Mouse (Mus musculus): ENCODE results near the gene Cdk10. TPM values are rescaled to one million over a fixed set of nuclear protein-coding genes. Genes with fewer than 3 reads are reported as not detected.

Cdk10 gene
- polyA plus RNA-seq, 1 experiment = 31.0 TPM

GRCm38 (mm10) chr8:123239398-123239797 is 14.8 kb downstream of the Cdk10 start:
- Histone ChIP-seq H3K4me2 (ENCODE audit: low read depth) (no peak overlapping the region), H3K4me3 (no peak overlapping the region)
- TF ChIP-seq REST (IDR thresholded peaks at IDR 0.05; ENCODE audit: insufficient read depth, insufficient read length) = no peak
- TF ChIP-seq MYOD1 (IDR thresholded peaks at IDR 0.05; ENCODE audit: control insufficient read depth in 1 of 3, insufficient read length in 2 of 3, low read depth in 2 of 3) = no peak
- no peak for TF ChIP-seq TCF3 (IDR thresholded peaks at IDR 0.05; ENCODE audit: insufficient read length, low read depth)
- no peak for TF ChIP-seq E2F4 (IDR thresholded peaks at IDR 0.05; ENCODE audit: insufficient read depth)
- no peak for TF ChIP-seq POLR2AphosphoS2 (IDR thresholded peaks at IDR 0.05; ENCODE audit: insufficient read length, low read depth)
- TF ChIP-seq TCF12 (IDR thresholded peaks at IDR 0.05; ENCODE audit: insufficient read depth, poor library complexity, severe bottlenecking) = no peak
- no peak for TF ChIP-seq MAX (IDR thresholded peaks at IDR 0.05; ENCODE audit: low read depth)
- TF ChIP-seq SRF (IDR thresholded peaks at IDR 0.05; ENCODE audit: control insufficient read depth, insufficient read length, low read depth) = no peak
- TF ChIP-seq USF1 (IDR thresholded peaks at IDR 0.05; ENCODE audit: low read depth) = no peak
- no peak for TF ChIP-seq MYOG (IDR thresholded peaks at IDR 0.05; ENCODE audit: control insufficient read depth in 1 of 3, insufficient read depth in 1 of 3, insufficient read length in 2 of 3, low read depth in 2 of 3)
- TF ChIP-seq POLR2A (IDR thresholded peaks at IDR 0.05; ENCODE audit: insufficient read length, low read depth) = no peak
- no peak for TF ChIP-seq CEBPB (IDR thresholded peaks at IDR 0.05; ENCODE audit: insufficient read depth, poor library complexity, severe bottlenecking)

GRCm38 (mm10) chr8:123242107-123242923 is 17.7 kb downstream of the Cdk10 start:
- Histone ChIP-seq H3K4me3 (no peak overlapping the region), H3ac (ENCODE audit: control insufficient read depth, insufficient read length) (no peak overlapping the region), H3K27me3 (ENCODE audit: control insufficient read depth, insufficient read depth, insufficient read length) (no peaks in the 10 kb centered on the region), H3K4me2 (ENCODE audit: low read depth) (no peak overlapping the region), H3K36me3 (ENCODE audit: control insufficient read depth, insufficient read depth) (no peaks in the 10 kb centered on the region), H3K79me2 (ENCODE audit: control insufficient read depth, insufficient read depth) (no peaks in the 10 kb centered on the region)
- TF ChIP-seq MYOG (IDR thresholded peaks at IDR 0.05; ENCODE audit: control insufficient read depth in 1 of 3, insufficient read depth in 1 of 3, insufficient read length in 2 of 3, low read depth in 2 of 3) (no peak), USF1 (IDR thresholded peaks at IDR 0.05; ENCODE audit: low read depth) (no peak), REST (IDR thresholded peaks at IDR 0.05; ENCODE audit: insufficient read depth, insufficient read length) (no peak), TCF12 (IDR thresholded peaks at IDR 0.05; ENCODE audit: insufficient read depth, poor library complexity, severe bottlenecking) (no peak), SRF (IDR thresholded peaks at IDR 0.05; ENCODE audit: control insufficient read depth, insufficient read length, low read depth) (no peak), TCF3 (IDR thresholded peaks at IDR 0.05; ENCODE audit: insufficient read length, low read depth) (no peak), POLR2AphosphoS2 (IDR thresholded peaks at IDR 0.05; ENCODE audit: insufficient read length, low read depth) (no peak), E2F4 (IDR thresholded peaks at IDR 0.05; ENCODE audit: insufficient read depth) (no peak), CEBPB (IDR thresholded peaks at IDR 0.05; ENCODE audit: insufficient read depth, poor library complexity, severe bottlenecking) (no peak), POLR2A (IDR thresholded peaks at IDR 0.05; ENCODE audit: insufficient read length, low read depth) (no peak), MAX (IDR thresholded peaks at IDR 0.05; ENCODE audit: low read depth) (no peak), MYOD1 (IDR thresholded peaks at IDR 0.05; ENCODE audit: control insufficient read depth in 1 of 3, insufficient read length in 2 of 3, low read depth in 2 of 3) (no peak)

More at GRCm38 (mm10) chr8:123239398-123239797, 14.8 kb downstream of the Cdk10 start:
- H3K27me3 ChIP-seq (ENCODE audit: control insufficient read depth, insufficient read depth, insufficient read length) = no peaks in the 10 kb centered on the region
- no peaks in the 10 kb centered on the region for H3K36me3 ChIP-seq (ENCODE audit: control insufficient read depth, insufficient read depth)
- H3ac ChIP-seq (ENCODE audit: control insufficient read depth, insufficient read length) = no peak overlapping the region
- no peaks in the 10 kb centered on the region for H3K79me2 ChIP-seq (ENCODE audit: control insufficient read depth, insufficient read depth)

- no peak overlapping the region for H3K4me2 ChIP-seq (ENCODE audit: low read depth)
- TF ChIP-seq MYOD1 (IDR thresholded peaks at IDR 0.05; ENCODE audit: control insufficient read depth in 1 of 3, insufficient read length in 2 of 3, low read depth in 2 of 3) (no peak), POLR2AphosphoS2 (IDR thresholded peaks at IDR 0.05; ENCODE audit: insufficient read length, low read depth) (peak; percentile 15), SRF (IDR thresholded peaks at IDR 0.05; ENCODE audit: control insufficient read depth, insufficient read length, low read depth) (no peak), MYOG (IDR thresholded peaks at IDR 0.05; ENCODE audit: control insufficient read depth in 1 of 3, insufficient read depth in 1 of 3, insufficient read length in 2 of 3, low read depth in 2 of 3) (no peak), MAX (IDR thresholded peaks at IDR 0.05; ENCODE audit: low read depth) (no peak), TCF12 (IDR thresholded peaks at IDR 0.05; ENCODE audit: insufficient read depth, poor library complexity, severe bottlenecking) (no peak), REST (IDR thresholded peaks at IDR 0.05; ENCODE audit: insufficient read depth, insufficient read length) (no peak), POLR2A (IDR thresholded peaks at IDR 0.05; ENCODE audit: insufficient read length, low read depth) (no peak)
- no peak overlapping the region for H3K4me3 ChIP-seq
- H3K79me2 ChIP-seq (ENCODE audit: control insufficient read depth, insufficient read depth) = no peaks in the 10 kb centered on the region
- no peaks in the 10 kb centered on the region for H3K36me3 ChIP-seq (ENCODE audit: control insufficient read depth, insufficient read depth)
- H3K27me3 ChIP-seq (ENCODE audit: control insufficient read depth, insufficient read depth, insufficient read length) = no peaks in the 10 kb centered on the region
- H3ac ChIP-seq (ENCODE audit: control insufficient read depth, insufficient read length) = no peak overlapping the region
Observed at GRCm38 (mm10) chr8:123243053-123243452, 18.4 kb downstream of the Cdk10 start.

GRCm38 (mm10) chr8:123244382-123244781 is 19.7 kb downstream of the Cdk10 start:
- H3K27me3 ChIP-seq (ENCODE audit: control insufficient read depth, insufficient read depth, insufficient read length) = no peaks in the 10 kb centered on the region
- no peak overlapping the region for H3K4me2 ChIP-seq (ENCODE audit: low read depth)
- H3K4me3 ChIP-seq = no peak overlapping the region
- no peaks in the 10 kb centered on the region for H3K79me2 ChIP-seq (ENCODE audit: control insufficient read depth, insufficient read depth)
- TF ChIP-seq USF1 (IDR thresholded peaks at IDR 0.05; ENCODE audit: low read depth) = no peak
- TF ChIP-seq POLR2A (IDR thresholded peaks at IDR 0.05; ENCODE audit: insufficient read length, low read depth) = no peak
- no peak for TF ChIP-seq TCF3 (IDR thresholded peaks at IDR 0.05; ENCODE audit: insufficient read length, low read depth)
- TF ChIP-seq POLR2AphosphoS2 (IDR thresholded peaks at IDR 0.05; ENCODE audit: insufficient read length, low read depth) = no peak
- no peak for TF ChIP-seq MYOG (IDR thresholded peaks at IDR 0.05; ENCODE audit: control insufficient read depth in 1 of 3, insufficient read depth in 1 of 3, insufficient read length in 2 of 3, low read depth in 2 of 3)
- H3ac ChIP-seq (ENCODE audit: control insufficient read depth, insufficient read length) = no peak overlapping the region
- no peaks in the 10 kb centered on the region for H3K36me3 ChIP-seq (ENCODE audit: control insufficient read depth, insufficient read depth)
